Mouse (Mus musculus): ENCODE data around the gene Cnppd1. TPM values are rescaled to one million over a fixed set of nuclear protein-coding genes. Genes with fewer than 3 reads are reported as not detected.

Gene Cnppd1
- total RNA-seq, 2 experiments from 2014 or later = 31.3 to 36.4 TPM

DNA sequence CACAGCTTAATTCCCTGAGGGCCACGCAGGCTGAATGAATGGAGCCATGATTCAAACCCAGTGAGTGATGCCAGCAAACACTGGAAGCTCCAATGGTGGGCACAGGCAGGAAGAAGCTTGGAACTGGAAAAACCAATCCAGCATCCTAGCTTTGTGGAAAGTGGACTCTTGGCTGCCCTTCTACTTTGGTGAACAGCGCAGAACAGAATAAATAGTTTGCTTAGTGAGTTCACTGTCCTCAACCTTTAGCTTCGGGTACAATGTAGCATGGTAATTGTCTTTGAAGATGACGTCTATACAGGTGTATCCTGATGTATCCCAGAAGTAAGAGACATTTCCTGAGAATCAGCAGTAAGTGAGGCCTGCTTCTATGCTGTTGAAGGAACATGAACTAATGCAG, 6.2 kb upstream of the Cnppd1 start:
- no peak for ATAC-seq (replicated peaks; ENCODE audit: poor library complexity, severe bottlenecking)

- no peak for ATAC-seq (replicated peaks; ENCODE audit: poor library complexity, severe bottlenecking)
Measured at GRCm38 (mm10) chr1:75147411-75148135, 5.1 kb upstream of the Cnppd1 start.

GRCm38 (mm10) chr1:75145589-75145988, 3.1 kb upstream of the Cnppd1 start:
- no peak for ATAC-seq (replicated peaks; ENCODE audit: poor library complexity, severe bottlenecking)

DNA sequence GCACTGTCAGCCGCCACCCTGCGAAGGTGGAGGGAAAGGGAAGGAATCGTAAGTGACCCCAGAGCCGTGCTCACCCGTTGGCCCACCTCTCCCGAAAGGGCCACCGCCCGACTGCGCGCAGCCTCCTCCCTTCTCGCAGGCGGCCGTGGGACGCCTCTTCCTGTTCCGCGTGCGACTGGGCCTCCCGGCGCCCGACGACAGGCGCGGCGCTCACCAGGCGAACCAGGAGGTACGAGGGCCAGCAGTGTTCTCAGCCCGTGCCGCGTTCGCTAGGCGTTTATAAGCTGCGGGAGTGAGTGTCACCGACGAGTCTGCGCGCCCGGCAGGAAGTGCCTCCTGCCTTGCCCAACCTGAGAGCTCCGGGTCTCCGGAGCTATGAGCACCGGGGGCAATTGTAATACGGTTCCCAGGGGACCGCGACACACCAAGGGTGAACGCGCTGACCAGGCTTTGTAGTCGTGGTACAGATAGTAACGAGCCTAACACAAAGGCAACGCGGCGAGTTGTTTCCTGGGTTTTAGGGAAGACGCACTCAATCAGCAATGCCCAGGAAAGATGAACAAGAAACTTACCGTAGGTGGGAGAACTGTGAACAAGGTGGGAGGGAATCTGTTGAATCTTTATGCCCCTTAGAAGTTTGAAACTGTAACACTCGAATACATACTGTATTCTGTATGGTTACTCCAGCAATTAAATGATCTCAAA, 873 bp downstream of the Cnppd1 start:
- ATAC-seq (replicated peaks; ENCODE audit: poor library complexity, severe bottlenecking) = peak; percentile 68

- ATAC-seq (replicated peaks; ENCODE audit: poor library complexity, severe bottlenecking) = no peak
Measured at GRCm38 (mm10) chr1:75140601-75141190, 1.8 kb downstream of the Cnppd1 start.

- ATAC-seq (replicated peaks; ENCODE audit: poor library complexity, severe bottlenecking) = no peak
Measured at GRCm38 (mm10) chr1:75138448-75138847, 4.1 kb downstream of the Cnppd1 start.

GRCm38 (mm10) chr1:75136730-75137129, 5.8 kb downstream of the Cnppd1 start:
- ATAC-seq (replicated peaks; ENCODE audit: poor library complexity, severe bottlenecking) = no peak

- no peak for ATAC-seq (replicated peaks; ENCODE audit: poor library complexity, severe bottlenecking)
Measured at GRCm38 (mm10) chr1:75136293-75136692, 6.2 kb downstream of the Cnppd1 start.

DNA sequence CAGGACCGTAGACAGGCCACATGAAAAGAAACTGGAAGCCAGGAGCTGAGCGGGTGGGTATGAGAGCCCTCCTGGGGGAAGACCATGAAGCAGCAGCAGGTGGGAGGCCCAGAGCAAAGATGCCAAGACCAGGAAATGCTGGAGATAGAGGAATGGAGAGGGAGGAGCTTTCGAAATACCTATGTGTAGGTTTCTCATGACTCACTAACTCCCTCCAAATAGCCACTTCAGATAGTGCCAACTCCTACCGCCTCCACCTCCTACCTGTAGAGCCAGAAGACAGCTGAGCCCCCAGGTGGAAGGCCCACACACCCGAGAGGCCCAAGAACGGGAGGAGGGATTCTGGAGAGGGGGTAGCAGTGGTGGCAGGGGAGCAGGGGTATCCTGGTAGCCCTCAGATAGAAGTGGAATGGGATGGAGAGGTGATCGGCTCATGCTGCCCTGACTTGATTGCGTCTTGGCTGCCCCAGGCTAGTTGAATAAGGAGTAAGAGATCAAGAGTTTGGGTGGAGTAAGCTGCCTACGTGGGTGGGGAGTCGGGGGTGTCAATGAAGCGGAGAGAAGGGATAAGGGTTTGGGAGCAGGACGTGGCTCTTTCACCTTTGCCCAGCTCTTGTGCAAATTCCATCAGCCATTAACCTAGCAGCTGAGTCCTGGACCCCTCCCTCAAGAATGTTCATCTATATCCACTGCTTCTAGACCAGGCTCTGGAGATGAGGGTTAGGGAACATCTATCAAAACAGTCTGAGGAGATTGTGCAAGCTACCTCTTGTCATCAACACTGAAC, 8.9 kb downstream of the Cnppd1 start, which contains the start of gene Slc23a3:
Gene Slc23a3, minus strand, starts transcription at position 470 of the 787 bp plus-strand sequence.
- no peak for ATAC-seq (replicated peaks; ENCODE audit: poor library complexity, severe bottlenecking)

DNA sequence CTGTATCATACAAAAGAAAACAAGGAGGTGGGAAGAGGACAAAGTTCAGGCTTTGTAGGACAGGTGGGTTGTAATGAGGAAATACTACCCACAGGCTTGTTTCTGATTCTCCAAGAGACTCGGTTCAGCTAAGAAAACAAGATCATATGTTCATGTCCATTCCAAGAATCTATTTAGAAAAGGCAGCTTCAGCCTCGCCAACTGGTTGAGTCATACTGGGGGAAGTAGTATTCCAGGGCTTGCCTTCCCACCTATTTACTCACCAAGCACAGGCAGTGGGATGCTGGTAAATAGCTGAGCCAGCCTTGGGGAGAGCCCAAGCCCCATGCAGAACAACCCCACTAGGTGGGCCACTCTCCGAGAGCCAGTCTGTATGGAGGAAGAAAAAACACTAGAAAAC, 13.9 kb downstream of the Cnppd1 start:
- ATAC-seq (replicated peaks; ENCODE audit: poor library complexity, severe bottlenecking) = no peak

DNA sequence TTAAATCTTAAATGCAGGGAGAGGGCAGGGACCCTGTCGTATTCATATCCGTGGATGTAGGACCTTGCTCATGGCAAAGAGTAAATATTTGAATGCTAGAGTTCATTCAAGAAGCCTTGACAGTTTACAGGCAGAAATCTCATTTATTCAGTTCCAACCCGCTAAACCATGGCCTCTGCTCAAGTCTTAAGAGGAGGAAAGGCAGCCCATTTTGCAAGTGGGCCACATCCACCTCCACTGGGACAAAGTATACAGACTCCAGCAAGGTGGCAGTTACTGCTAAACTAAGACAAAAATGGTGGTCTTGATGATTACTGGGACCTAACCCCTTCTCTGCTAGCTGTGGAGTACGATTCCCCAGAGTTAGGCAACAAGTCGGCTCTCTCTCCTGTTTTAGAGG, 17.1 kb downstream of the Cnppd1 start:
- ATAC-seq (replicated peaks; ENCODE audit: poor library complexity, severe bottlenecking) = no peak

DNA sequence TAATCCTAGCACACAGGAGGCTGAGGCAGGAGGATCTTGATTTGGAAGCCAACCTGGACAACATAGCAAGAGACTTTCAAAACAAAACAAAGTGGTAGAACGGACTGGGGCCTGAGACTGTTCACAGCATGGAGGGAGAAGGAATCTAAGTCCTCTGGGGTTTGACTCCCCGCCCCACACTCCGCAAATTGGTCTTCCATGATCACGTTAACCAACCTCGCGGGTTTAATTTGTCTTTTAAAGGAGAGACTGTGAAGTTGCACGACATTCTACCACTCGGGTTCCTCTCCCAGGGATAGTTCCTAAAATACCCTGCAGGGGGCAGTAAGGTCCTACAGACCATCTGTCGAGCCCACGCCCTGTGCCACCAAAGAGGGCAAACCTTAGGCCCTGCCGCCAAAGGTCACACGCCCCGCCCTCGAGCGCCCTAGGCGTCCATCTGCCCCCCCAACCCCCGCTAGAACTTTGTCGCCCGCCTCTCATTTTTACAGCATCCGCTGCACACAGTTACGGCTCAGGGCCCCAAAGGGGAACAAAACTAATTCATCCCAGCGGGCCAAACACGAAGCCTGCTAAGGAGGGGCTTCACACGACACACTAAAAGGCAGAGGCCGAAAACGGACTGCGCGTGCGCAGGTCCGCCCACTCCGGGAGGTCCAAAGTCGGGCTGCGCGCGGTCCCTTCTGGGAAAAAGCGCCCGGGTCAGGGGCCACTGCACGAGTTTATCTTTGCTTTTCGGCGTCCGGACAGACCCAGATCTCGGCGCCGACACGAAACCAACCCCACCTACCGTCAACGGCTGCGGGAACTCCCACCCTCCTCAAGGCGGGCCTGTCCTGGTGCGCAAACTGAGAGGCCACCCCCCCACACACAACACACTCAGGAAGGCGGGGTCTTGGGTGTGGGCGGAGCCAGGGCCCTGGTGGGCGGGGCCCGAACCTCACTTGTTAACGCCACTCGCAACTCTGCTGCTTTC, 17.9 kb downstream of the Cnppd1 start, which contains the start of gene Nhej1:
Gene Nhej1, minus strand, starts transcription at position 855 of the 976 bp plus-strand sequence.
- ATAC-seq (replicated peaks; ENCODE audit: poor library complexity, severe bottlenecking) = peak; percentile 91

DNA sequence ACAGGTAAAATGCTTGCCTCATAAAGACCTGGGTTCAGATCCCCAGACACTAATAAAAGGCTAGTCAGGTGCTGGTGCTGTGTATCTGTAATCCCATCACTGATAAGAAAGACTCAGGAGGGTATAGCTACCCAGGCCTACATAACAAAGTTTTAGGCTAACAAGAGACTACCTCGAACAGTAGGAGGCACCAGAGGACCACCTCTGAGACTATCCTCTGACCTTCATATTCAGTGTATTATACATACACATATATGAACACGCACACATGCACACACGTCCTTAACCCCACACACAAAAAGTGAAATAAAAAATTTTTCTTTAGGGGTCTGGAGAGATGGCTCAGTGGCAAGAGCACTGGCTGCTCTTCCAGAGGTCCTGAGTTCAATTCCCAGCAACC, 20.3 kb downstream of the Cnppd1 start:
- ATAC-seq (replicated peaks; ENCODE audit: poor library complexity, severe bottlenecking) = no peak

Other genes with a start within 250 kb of the Cnppd1 start
- not detected in 2 replicates for gene Cryba2, start 249.6 kb downstream of the Cnppd1 start, total RNA-seq (2014; fragmentation: Nextera tagmentation)
- gene Cryba2, start 249.6 kb downstream of the Cnppd1 start, total RNA-seq (2017) = not detected in 2 replicates
- gene Cfap65, start 207.1 kb downstream of the Cnppd1 start, total RNA-seq (2014; fragmentation: Nextera tagmentation) = not detected in 2 replicates
- not detected in 2 replicates for gene Cfap65, start 207.1 kb downstream of the Cnppd1 start, total RNA-seq (2017)
- not detected in 2 replicates for gene Ihh, start 191.0 kb downstream of the Cnppd1 start, total RNA-seq (2014; fragmentation: Nextera tagmentation)
- not detected in 2 replicates for gene Ihh, start 191.0 kb downstream of the Cnppd1 start, total RNA-seq (2017)
- gene Nhej1, start 17.5 kb downstream of the Cnppd1 start, total RNA-seq (2014; fragmentation: Nextera tagmentation) = 5.2 and 10.1 TPM in 2 replicates
- 5.6 and 13.4 TPM in 2 replicates for gene Nhej1, start 17.5 kb downstream of the Cnppd1 start, total RNA-seq (2017)
- gene Slc23a3, start 8.8 kb downstream of the Cnppd1 start, total RNA-seq (2014; fragmentation: Nextera tagmentation) = 1.4 TPM in 1 of 2 replicates, not detected in the other
- not detected in 2 replicates for gene Slc23a3, start 8.8 kb downstream of the Cnppd1 start, total RNA-seq (2017)
- gene Retreg2, start 67 bp upstream of the Cnppd1 start, total RNA-seq (2014; fragmentation: Nextera tagmentation) = 38.3 and 68.0 TPM in 2 replicates
- 35.5 and 52.0 TPM in 2 replicates for gene Retreg2, start 67 bp upstream of the Cnppd1 start, total RNA-seq (2017)
- 18.4 and 19.0 TPM in 2 replicates for gene Zfand2b, start 25.9 kb upstream of the Cnppd1 start, total RNA-seq (2014; fragmentation: Nextera tagmentation)
- gene Zfand2b, start 25.9 kb upstream of the Cnppd1 start, total RNA-seq (2017) = 9.5 and 18.2 TPM in 2 replicates
- gene Abcb6, start 37.7 kb upstream of the Cnppd1 start, total RNA-seq (2014; fragmentation: Nextera tagmentation) = 8.9 and 10.1 TPM in 2 replicates
- gene Abcb6, start 37.7 kb upstream of the Cnppd1 start, total RNA-seq (2017) = 7.5 and 8.4 TPM in 2 replicates
- gene Ankzf1, start 49.4 kb upstream of the Cnppd1 start, total RNA-seq (2014; fragmentation: Nextera tagmentation) = 11.3 and 11.6 TPM in 2 replicates
- 20.0 and 20.9 TPM in 2 replicates for gene Ankzf1, start 49.4 kb upstream of the Cnppd1 start, total RNA-seq (2017)
- gene Atg9a, start 49.5 kb upstream of the Cnppd1 start, total RNA-seq (2014; fragmentation: Nextera tagmentation) = 21.5 and 25.7 TPM in 2 replicates
- 5.1 and 13.4 TPM in 2 replicates for gene Atg9a, start 49.5 kb upstream of the Cnppd1 start, total RNA-seq (2017)
- 37.1 and 57.6 TPM in 2 replicates for gene Glb1l, start 68.1 kb upstream of the Cnppd1 start, total RNA-seq (2014; fragmentation: Nextera tagmentation)
- 13.0 and 15.0 TPM in 2 replicates for gene Glb1l, start 68.1 kb upstream of the Cnppd1 start, total RNA-seq (2017)
- 212 and 224 TPM in 2 replicates for gene Stk16, start 68.1 kb upstream of the Cnppd1 start, total RNA-seq (2014; fragmentation: Nextera tagmentation)
- gene Stk16, start 68.1 kb upstream of the Cnppd1 start, total RNA-seq (2017) = 152 and 160 TPM in 2 replicates
- gene Tuba4a, start 77.2 kb upstream of the Cnppd1 start, total RNA-seq (2014; fragmentation: Nextera tagmentation) = 541 and 690 TPM in 2 replicates
- gene Tuba4a, start 77.2 kb upstream of the Cnppd1 start, total RNA-seq (2017) = 491 and 534 TPM in 2 replicates
- not detected in 2 replicates for gene A630095N17Rik, start 89.4 kb upstream of the Cnppd1 start, total RNA-seq (2014; fragmentation: Nextera tagmentation)
- gene A630095N17Rik, start 89.4 kb upstream of the Cnppd1 start, total RNA-seq (2017) = 2.7 TPM in 1 of 2 replicates, not detected in the other
- 0.66 and 4.1 TPM in 2 replicates for gene Dnajb2, start 93.7 kb upstream of the Cnppd1 start, total RNA-seq (2014; fragmentation: Nextera tagmentation)
- gene Dnajb2, start 93.7 kb upstream of the Cnppd1 start, total RNA-seq (2017) = 1.5 and 1.6 TPM in 2 replicates
- gene Ptprn, start 121.8 kb upstream of the Cnppd1 start, total RNA-seq (2014; fragmentation: Nextera tagmentation) = not detected in 2 replicates
- not detected in 2 replicates for gene Ptprn, start 121.8 kb upstream of the Cnppd1 start, total RNA-seq (2017)
- gene Resp18, start 135.7 kb upstream of the Cnppd1 start, total RNA-seq (2014; fragmentation: Nextera tagmentation) = not detected in 2 replicates
- not detected in 2 replicates for gene Resp18, start 135.7 kb upstream of the Cnppd1 start, total RNA-seq (2017)
- 35.6 and 44.7 TPM in 2 replicates for gene Dnpep, start 175.3 kb upstream of the Cnppd1 start, total RNA-seq (2014; fragmentation: Nextera tagmentation)
- 26.6 and 47.7 TPM in 2 replicates for gene Dnpep, start 175.3 kb upstream of the Cnppd1 start, total RNA-seq (2017)
- gene Des, start 217.6 kb upstream of the Cnppd1 start, total RNA-seq (2014; fragmentation: Nextera tagmentation) = not detected in 2 replicates
- gene Des, start 217.6 kb upstream of the Cnppd1 start, total RNA-seq (2017) = not detected in 2 replicates
- not detected in 2 replicates for gene Speg, start 232.6 kb upstream of the Cnppd1 start, total RNA-seq (2014; fragmentation: Nextera tagmentation)
- gene Speg, start 232.6 kb upstream of the Cnppd1 start, total RNA-seq (2017) = 0.05 TPM in 1 of 2 replicates, not detected in the other